Mouse (Mus musculus) limb, embryonic 14.5 days (tissue): ENCODE data around the gene Fgd3. TPM values are rescaled to one million over a fixed set of nuclear protein-coding genes. Genes with fewer than 3 reads are reported as not detected.
A peak's percentile ranks its signal among the peaks of the same experiment; 100 is the strongest.

ENCODE experiments used
- ATAC-seq: fragments of 200-750 bp; cut with Nextera tagmentation; 2 replicates; pipeline ENCODE4 v1.8.0; 2017; ENCODE audit warnings: low read depth, moderate number of reproducible peaks, moderate TSS enrichment; ENCODE audit not compliant: low FRiP score
- DNase-seq: peaks from one replicate; pipeline ENCODE4 v3.0.0-alpha.2; 2015; ENCODE audit warnings: low spot score
- H3K27ac ChIP-seq: fragments of 300-500 bp; sonication (generic); replicated peaks from 2 replicates; pipeline ENCODE4 v1.5.1; 2014; ENCODE audit warnings: low read depth, mild to moderate bottlenecking, low read length, moderate library complexity, mixed read lengths
- H3K27me3 ChIP-seq: fragments of 300-500 bp; sonication (generic); 2 replicates; pipeline ENCODE4 v1.6.1; 2014; ENCODE audit warnings: low read length, mixed read lengths; ENCODE audit not compliant: control insufficient read depth, insufficient read depth
- H3K36me3 ChIP-seq: fragments of 300-500 bp; sonication (generic); 2 replicates; pipeline ENCODE4 v1.6.1; 2014; ENCODE audit warnings: mild to moderate bottlenecking, low read length, moderate library complexity, mixed read lengths; ENCODE audit not compliant: control insufficient read depth, insufficient read depth
- H3K4me1 ChIP-seq: fragments of 300-500 bp; sonication (generic); 2 replicates; pipeline ENCODE4 v1.6.1; 2014; ENCODE audit warnings: antibody characterized with exemption, low read length, mixed read lengths; ENCODE audit not compliant: control insufficient read depth, insufficient read depth
- H3K4me2 ChIP-seq: fragments of 300-500 bp; sonication (generic); replicated peaks from 2 replicates; pipeline ENCODE4 v1.6.1; 2014; ENCODE audit warnings: low read depth, mild to moderate bottlenecking, low read length, moderate library complexity; ENCODE audit not compliant: severe bottlenecking
- H3K4me3 ChIP-seq: fragments of 300-500 bp; sonication (generic); replicated peaks from 2 replicates; pipeline ENCODE4 v1.5.1; 2014; ENCODE audit warnings: low read length
- H3K9ac ChIP-seq: fragments of 300-500 bp; sonication (generic); 2 replicates; pipeline ENCODE4 v1.6.1; 2014; ENCODE audit warnings: mild to moderate bottlenecking, low read depth, low read length, moderate library complexity; ENCODE audit not compliant: severe bottlenecking
- H3K9me3 ChIP-seq: fragments of 300-500 bp; sonication (generic); 2 replicates; pipeline ENCODE4 v1.6.1; 2016; ENCODE audit warnings: low read length; ENCODE audit not compliant: control insufficient read depth
- POLR2A ChIP-seq: fragments of 200-500 bp; IDR thresholded peaks from 2 replicates; pipeline ENCODE4 v1.8.0; 2012; ENCODE audit warnings: inconsistent platforms, mild to moderate bottlenecking, moderate library complexity, borderline replicate concordance; ENCODE audit not compliant: insufficient read depth, insufficient read length; ENCODE audit errors: extremely low read depth
- WGBS: fragments of 180-500 bp; shearing (Covaris S2); extraction: QIAGEN DNeasy Blood & Tissue Kit; methylation state at CpG from one replicate; pipeline ENCODE4 v1.1.7; 2014; 5-methylcytosine and 5-hydroxymethylcytosine counted together
- polyA plus RNA-seq, 2 experiments: library from polyadenylated mRNA; depleted of rRNA in 1 of 2; stranded (reverse) in 1 of 2; unstranded in 1 of 2; fragments of >200 nt; fragmentation: Nextera tagmentation in 1 of 2; extraction: Ambion mirVana in 1 of 2; gene quantifications; 2 replicates each; pipeline versions ENCODE4 v1.2.1 to v1.2.3; 2012 to 2014

Gene Fgd3
- polyA plus RNA-seq, 2 experiments = 0.78 to 1.2 TPM

DNA sequence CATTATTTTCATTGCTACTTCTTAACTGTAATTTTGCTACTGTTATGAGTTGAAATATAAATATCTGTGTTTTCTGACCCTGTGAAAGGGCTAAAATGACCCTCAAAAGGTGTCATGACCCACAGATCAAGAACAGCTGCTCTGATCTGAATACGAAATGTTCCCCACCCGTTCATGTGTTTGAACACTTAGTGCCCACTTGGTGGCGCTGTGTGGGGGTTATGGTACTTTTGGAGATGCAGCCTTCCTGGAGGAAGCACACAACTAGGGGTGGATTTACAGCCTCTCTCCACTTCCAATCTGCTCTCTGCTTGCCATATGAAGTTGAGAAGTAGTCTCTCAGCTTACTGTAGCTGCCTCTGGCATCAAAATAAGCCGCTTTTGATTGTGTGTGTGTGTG is 85.4 kb downstream of the Fgd3 start:
- H3K4me1 ChIP-seq = no peaks in the 10 kb centered on the region
- H3K27ac ChIP-seq = no peak overlapping the region
- no peaks in the 10 kb centered on the region for H3K9me3 ChIP-seq
- TF ChIP-seq POLR2A = no peak
- no peak overlapping the region for H3K9ac ChIP-seq
- H3K36me3 ChIP-seq = no peaks in the 10 kb centered on the region
- H3K4me2 ChIP-seq = no peak overlapping the region
- H3K27me3 ChIP-seq = no peaks in the 10 kb centered on the region
- ATAC-seq (no peak), DNase-seq (no peak)
- 94% methylated on average over 4 of the region's 4 CpGs for whole genome bisulfite sequencing
- no peak overlapping the region for H3K4me3 ChIP-seq

DNA sequence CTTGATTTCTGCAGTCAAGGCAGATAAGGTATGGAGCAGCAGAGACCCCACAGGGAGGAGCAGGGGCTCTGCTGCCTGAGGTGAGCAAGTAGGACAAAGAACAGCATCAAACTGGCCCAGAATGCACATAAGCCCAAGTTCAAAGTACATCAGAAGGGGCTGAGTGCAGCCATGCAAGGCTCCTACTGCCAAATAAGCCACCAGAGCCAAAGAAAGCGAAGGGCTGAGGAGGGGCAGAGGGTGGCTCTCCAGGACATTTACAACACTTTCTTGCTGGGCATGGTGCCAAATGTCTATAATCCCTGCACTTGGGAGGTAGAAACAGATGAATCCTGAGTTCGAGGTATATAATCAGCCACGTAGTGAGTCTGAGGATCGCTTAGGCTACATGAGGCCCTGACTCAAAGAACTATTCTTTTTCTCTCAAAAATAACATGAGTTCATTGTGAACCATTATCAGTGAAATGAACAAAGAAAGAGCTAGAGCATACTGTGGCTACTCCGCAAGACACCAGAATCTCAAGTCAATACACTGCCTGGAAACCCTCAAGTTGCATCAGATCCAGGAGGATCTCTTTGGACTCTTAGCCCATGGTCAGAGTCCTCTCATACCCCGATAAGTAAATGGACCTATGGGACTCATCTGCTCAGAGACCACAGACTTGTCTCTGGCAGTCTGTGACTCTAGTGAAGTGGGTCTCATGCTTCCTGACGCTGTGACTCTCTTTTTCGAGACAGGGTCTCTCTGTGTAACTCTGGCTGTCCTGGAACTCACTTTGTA is 86.1 kb downstream of the Fgd3 start:
- no peak overlapping the region for H3K27ac ChIP-seq
- DNase-seq = no peak
- ATAC-seq = no peak
- H3K4me3 ChIP-seq = no peak overlapping the region
- no peaks in the 10 kb centered on the region for H3K4me1 ChIP-seq
- no peak for TF ChIP-seq POLR2A
- no peak overlapping the region for H3K4me2 ChIP-seq
- 83% methylated on average over 8 of the region's 8 CpGs for WGBS
- H3K9me3 ChIP-seq = no peaks in the 10 kb centered on the region
- no peak overlapping the region for H3K9ac ChIP-seq
- no peaks in the 10 kb centered on the region for H3K36me3 ChIP-seq
- H3K27me3 ChIP-seq = no peaks in the 10 kb centered on the region

GRCm38 (mm10) chr13:49225633-49226032 is 94.5 kb downstream of the Fgd3 start:
- no peak overlapping the region for H3K27ac ChIP-seq
- H3K4me1 ChIP-seq = no peaks in the 10 kb centered on the region
- no peak overlapping the region for H3K9ac ChIP-seq
- no peak for ATAC-seq
- DNase-seq = no peak
- no peaks in the 10 kb centered on the region for H3K27me3 ChIP-seq
- no peak overlapping the region for H3K4me3 ChIP-seq
- H3K36me3 ChIP-seq = no peaks in the 10 kb centered on the region
- 28% methylated on average over 4 of the region's 4 CpGs for WGBS
- no peak for TF ChIP-seq POLR2A
- H3K4me2 ChIP-seq = no peak overlapping the region
- H3K9me3 ChIP-seq = no peaks in the 10 kb centered on the region

- no peak for DNase-seq
- Histone ChIP-seq H3K9ac (no peak overlapping the region), H3K4me1 (no peaks in the 10 kb centered on the region), H3K9me3 (no peaks in the 10 kb centered on the region), H3K4me2 (no peak overlapping the region), H3K27me3 (no peaks in the 10 kb centered on the region), H3K36me3 (no peaks in the 10 kb centered on the region), H3K27ac (no peak overlapping the region), H3K4me3 (no peak overlapping the region)
- no peak for ATAC-seq
- TF ChIP-seq POLR2A = no peak
- 70% methylated on average over 3 of the region's 3 CpGs for WGBS
Observed at GRCm38 (mm10) chr13:49225159-49225558, 95.0 kb downstream of the Fgd3 start.

GRCm38 (mm10) chr13:49224729-49225128 is 95.4 kb downstream of the Fgd3 start:
- WGBS = 20% methylated on average over 6 of the region's 6 CpGs
- Histone ChIP-seq H3K4me2 (no peak overlapping the region), H3K9me3 (no peaks in the 10 kb centered on the region), H3K4me3 (no peak overlapping the region), H3K27me3 (no peaks in the 10 kb centered on the region), H3K27ac (no peak overlapping the region), H3K36me3 (no peaks in the 10 kb centered on the region), H3K4me1 (no peaks in the 10 kb centered on the region), H3K9ac (0 out of 2 replicates have a peak overlapping the region, but pooled peaks have one; percentile 32)
- DNase-seq = no peak
- no peak for ATAC-seq
- no peak for TF ChIP-seq POLR2A
